Mouse (Mus musculus) 3134 (cell line): Measurements from ENCODE around the gene Atf6.

Experiments used
- DNase-seq: peaks from one replicate; pipeline ENCODE4 v3.0.0-alpha.2; 2011; ENCODE audit warnings: low spot score; ENCODE audit not compliant: insufficient read length; ENCODE audit errors: extremely low read depth

Gene Atf6

GRCm38 (mm10) chr1:170850637-170851624 lies 16.6 kb downstream of the Atf6 start:
- DNase-seq: no peak

GRCm38 (mm10) chr1:170850007-170850406 lies 17.6 kb downstream of the Atf6 start:
- no peak for DNase-seq

- DNase-seq: no peak
These were observed 21.9 kb downstream of the Atf6 start for GRCm38 (mm10) chr1:170845448-170846307.

GRCm38 (mm10) chr1:170844380-170844779 lies 23.2 kb downstream of the Atf6 start:
- DNase-seq: no peak

GRCm38 (mm10) chr1:170839685-170840084 lies 27.9 kb downstream of the Atf6 start:
- peak; percentile 34 for DNase-seq

GRCm38 (mm10) chr1:170834756-170835155 lies 32.8 kb downstream of the Atf6 start:
- DNase-seq: no peak

GRCm38 (mm10) chr1:170829781-170830180 lies 37.8 kb downstream of the Atf6 start:
- peak; percentile 55 for DNase-seq

GRCm38 (mm10) chr1:170829344-170829743 lies 38.2 kb downstream of the Atf6 start:
- no peak for DNase-seq

GRCm38 (mm10) chr1:170820103-170820814 lies 47.3 kb downstream of the Atf6 start:
- no peak for DNase-seq

GRCm38 (mm10) chr1:170815287-170816004 lies 52.1 kb downstream of the Atf6 start:
- DNase-seq: no peak

- DNase-seq: no peak
These were observed 54.7 kb downstream of the Atf6 start for GRCm38 (mm10) chr1:170812822-170813221.

GRCm38 (mm10) chr1:170807600-170808270 lies 59.8 kb downstream of the Atf6 start:
- DNase-seq: no peak

- DNase-seq: no peak
These were observed 62.9 kb downstream of the Atf6 start for GRCm38 (mm10) chr1:170804721-170805120.

GRCm38 (mm10) chr1:170802669-170803068 lies 64.9 kb downstream of the Atf6 start:
- DNase-seq: no peak

- DNase-seq: no peak
These were observed 66.9 kb downstream of the Atf6 start for GRCm38 (mm10) chr1:170800694-170801093.

- no peak for DNase-seq
These were observed 71.7 kb downstream of the Atf6 start for GRCm38 (mm10) chr1:170795741-170796347.

- DNase-seq: no peak
These were observed 76.0 kb downstream of the Atf6 start for GRCm38 (mm10) chr1:170791542-170791941.

GRCm38 (mm10) chr1:170791001-170791400 lies 76.6 kb downstream of the Atf6 start:
- peak; percentile 40 for DNase-seq

GRCm38 (mm10) chr1:170787643-170788042 lies 79.9 kb downstream of the Atf6 start:
- no peak for DNase-seq
